Mouse (Mus musculus) brain, adult 2 months (tissue): ENCODE measurements around the gene Tmem207.

Experiments used
- DNase-seq: peaks from one replicate; pipeline ENCODE4 v3.0.0; 2011; ENCODE audit warnings: low read depth, low spot score

Tmem207 gene

DNA sequence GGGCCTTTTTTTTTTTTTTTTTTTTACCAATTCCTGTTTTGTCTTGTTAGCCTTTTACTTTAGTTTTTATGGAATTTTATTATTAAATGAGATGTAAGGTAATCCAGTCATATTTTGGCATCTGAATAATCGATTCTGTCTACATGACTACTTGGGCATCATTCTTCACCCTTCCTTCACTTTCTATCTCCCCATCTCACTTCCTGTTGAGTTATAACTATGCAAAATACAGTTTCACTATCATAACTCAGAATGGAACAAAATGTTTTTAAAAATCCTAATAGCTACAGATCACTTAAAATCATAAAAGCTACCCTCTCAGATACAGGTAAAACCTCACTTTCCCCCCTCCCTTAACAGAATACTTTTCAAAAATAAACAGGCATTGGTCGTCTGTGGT is 70.4 kb downstream of the Tmem207 start:
- DNase-seq, result no peak

DNA sequence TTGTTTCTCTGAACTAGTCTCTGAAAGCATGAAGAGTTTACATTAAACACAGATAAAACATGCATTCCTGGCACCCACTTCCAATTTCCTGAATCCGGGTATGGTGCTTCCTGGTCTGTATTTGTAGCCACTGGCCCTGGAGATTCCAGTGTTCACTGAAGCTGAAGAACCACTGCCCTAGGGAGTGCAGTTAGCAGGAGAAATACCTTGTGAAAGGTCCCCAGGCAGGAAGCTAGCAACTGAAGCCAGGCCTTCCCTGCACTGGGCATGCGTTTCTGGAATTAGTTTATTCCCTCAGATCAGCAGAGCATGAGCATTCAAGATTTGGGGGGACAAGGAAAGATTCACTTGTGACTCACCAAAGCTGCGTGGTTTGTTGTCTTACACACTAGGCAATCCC is 72.4 kb downstream of the Tmem207 start:
- DNase-seq, result no peak
